Mouse (Mus musculus) intestine, postnatal 0 days (tissue): ENCODE measurements at regions not wholly inside any gene's neighbourhood (a gene's known extent, or its start where the extent isn't known, plus 50 kb on each side); places are given as distances from the start of the nearest gene placed in this dataset.

Experiments used
- ATAC-seq: fragments of 200-750 bp; cut with Nextera tagmentation; 2 replicates; pipeline ENCODE4 v1.8.0; 2017; ENCODE audit warnings: mild to moderate bottlenecking, moderate TSS enrichment, moderate library complexity
- H3K27ac ChIP-seq: fragments of 300-500 bp; sonication (generic); 2 replicates; pipeline ENCODE4 v1.5.1; 2014; ENCODE audit warnings: mild to moderate bottlenecking, low read depth, low read length, moderate library complexity
- H3K27me3 ChIP-seq: fragments of 300-500 bp; sonication (generic); replicated peaks from 2 replicates; pipeline ENCODE4 v1.6.1; 2014; ENCODE audit warnings: low read length, mixed read lengths; ENCODE audit not compliant: control insufficient read depth, insufficient read depth
- H3K36me3 ChIP-seq: fragments of 300-500 bp; sonication (generic); 2 replicates; pipeline ENCODE4 v1.6.1; 2014; ENCODE audit warnings: mild to moderate bottlenecking, moderate library complexity; ENCODE audit not compliant: control insufficient read depth, insufficient read depth
- H3K4me1 ChIP-seq: fragments of 300-500 bp; sonication (generic); replicated peaks from 2 replicates; pipeline ENCODE4 v1.6.1; 2014; ENCODE audit warnings: antibody characterized with exemption, low read length, mixed read lengths; ENCODE audit not compliant: control insufficient read depth, insufficient read depth
- H3K4me2 ChIP-seq: fragments of 300-500 bp; sonication (generic); replicated peaks from 2 replicates; pipeline ENCODE4 v1.6.1; 2014; ENCODE audit warnings: low read depth, mild to moderate bottlenecking, moderate library complexity
- H3K4me3 ChIP-seq: fragments of 300-500 bp; sonication (generic); 2 replicates; pipeline ENCODE4 v1.5.1; 2014; ENCODE audit warnings: low read depth, low read length
- H3K9ac ChIP-seq: fragments of 300-500 bp; sonication (generic); 2 replicates; pipeline ENCODE4 v1.6.1; 2014; ENCODE audit warnings: mild to moderate bottlenecking, low read depth, low read length
- H3K9me3 ChIP-seq: fragments of 300-500 bp; sonication (generic); 2 replicates; pipeline ENCODE4 v1.6.1; 2016; ENCODE audit warnings: mixed run types; ENCODE audit not compliant: control insufficient read depth
- CTCF ChIP-seq: sonication (generic); IDR thresholded peaks from 2 replicates; pipeline ENCODE4 v1.5.1; 2016; ENCODE audit warnings: low read depth, mild to moderate bottlenecking, control low read depth, antibody characterized with exemption, moderate library complexity
- WGBS: fragments of 180-500 bp; shearing (Covaris S2); extraction: QIAGEN DNeasy Blood & Tissue Kit; methylation state at CpG from one replicate; pipeline ENCODE4 v1.1.7; 2014; 5-methylcytosine and 5-hydroxymethylcytosine counted together

GRCm38 (mm10) chr16:76864392-76864791 lies 149.1 kb upstream of the Usp25 start:
- H3K4me2 ChIP-seq: no peak overlapping the region

GRCm38 (mm10) chr16:76855797-76856196 lies 157.7 kb upstream of the Usp25 start:
- no peak for TF ChIP-seq CTCF
- Histone ChIP-seq H3K4me2 (no peak overlapping the region), H3K27ac (no peak overlapping the region), H3K27me3 (no peaks in the 10 kb centered on the region), H3K4me3 (no peak overlapping the region), H3K9ac (no peak overlapping the region), H3K9me3 (no peaks in the 10 kb centered on the region), H3K36me3 (no peaks in the 10 kb centered on the region), H3K4me1 (no peaks in the 10 kb centered on the region)
- ATAC-seq: no peak
- WGBS: 88% methylated on average over 2 of the region's 2 CpGs

More at GRCm38 (mm10) chr16:76864392-76864791, 149.1 kb upstream of the Usp25 start:
- Histone ChIP-seq H3K9me3 (no peaks in the 10 kb centered on the region), H3K9ac (no peak overlapping the region), H3K27ac (peak overlapping the region; percentile 72; the same call in 1 of the 2 replicates), H3K4me3 (no peak overlapping the region), H3K36me3 (no peaks in the 10 kb centered on the region), H3K27me3 (no peaks in the 10 kb centered on the region), H3K4me1 (no peaks in the 10 kb centered on the region)
- 69% methylated on average over 3 of the region's 3 CpGs for WGBS
- peak; percentile 95 for ATAC-seq
- TF ChIP-seq CTCF: no peak

- TF ChIP-seq CTCF: no peak
- ATAC-seq: 0 out of 2 replicates have a peak, but pooled peaks have one; percentile 19
- WGBS: 49% methylated on average over 3 of the region's 3 CpGs
- Histone ChIP-seq H3K9me3 (no peaks in the 10 kb centered on the region), H3K27me3 (no peaks in the 10 kb centered on the region), H3K4me3 (no peak overlapping the region), H3K4me1 (no peaks in the 10 kb centered on the region), H3K4me2 (no peak overlapping the region), H3K36me3 (no peaks in the 10 kb centered on the region), H3K9ac (no peak overlapping the region), H3K27ac (no peak overlapping the region)
Measured at GRCm38 (mm10) chr16:76851396-76851795, 162.1 kb upstream of the Usp25 start.

- no peak for ATAC-seq
- Histone ChIP-seq H3K4me1 (no peaks in the 10 kb centered on the region), H3K9me3 (no peaks in the 10 kb centered on the region), H3K36me3 (no peaks in the 10 kb centered on the region), H3K4me3 (no peak overlapping the region), H3K9ac (no peak overlapping the region), H3K27me3 (no peaks in the 10 kb centered on the region), H3K27ac (no peak overlapping the region), H3K4me2 (no peak overlapping the region)
- no peak for TF ChIP-seq CTCF
- WGBS: 86% methylated on average over 4 of the region's 4 CpGs
Measured at GRCm38 (mm10) chr16:76837450-76837849, 176.1 kb upstream of the Usp25 start.

GRCm38 (mm10) chr16:76830371-76830770 lies 183.1 kb upstream of the Usp25 start:
- H3K4me3 ChIP-seq: no peak overlapping the region
- 39% methylated on average over 3 of the region's 3 CpGs for WGBS
- no peaks in the 10 kb centered on the region for H3K36me3 ChIP-seq
- H3K4me1 ChIP-seq: no peaks in the 10 kb centered on the region
- no peaks in the 10 kb centered on the region for H3K9me3 ChIP-seq
- no peak overlapping the region for H3K4me2 ChIP-seq
- no peak overlapping the region for H3K9ac ChIP-seq
- ATAC-seq: no peak
- no peak for TF ChIP-seq CTCF
- H3K27me3 ChIP-seq: no peaks in the 10 kb centered on the region
- no peak overlapping the region for H3K27ac ChIP-seq

- Histone ChIP-seq H3K36me3 (no peaks in the 10 kb centered on the region), H3K27me3 (no peaks in the 10 kb centered on the region), H3K9me3 (no peaks in the 10 kb centered on the region), H3K4me1 (no peaks in the 10 kb centered on the region), H3K27ac (no peak overlapping the region), H3K4me3 (no peak overlapping the region), H3K9ac (no peak overlapping the region), H3K4me2 (no peak overlapping the region)
- 84% methylated on average over 7 of the region's 7 CpGs for WGBS
- no peak for TF ChIP-seq CTCF
- ATAC-seq: no peak
Measured at GRCm38 (mm10) chr16:76827674-76828441, 185.6 kb upstream of the Usp25 start.
